Mouse (Mus musculus): Measurements from ENCODE around the gene Dpep3. TPM values are rescaled to one million over a fixed set of nuclear protein-coding genes. Genes with fewer than 3 reads are reported as not detected.

Gene Dpep3
- not detected in 2 replicates for polyA plus RNA-seq (2012)

- TF ChIP-seq GATA1 (IDR thresholded peaks at IDR 0.05; ENCODE audit: low read length): no peak
Observed at GRCm38 (mm10) chr8:105979325-105979724, at the start of gene Dpep3. Gene Dpep3 (minus strand): TSS chr8:105979429.

GRCm38 (mm10) chr8:106022483-106022882, 43.3 kb upstream of the Dpep3 start:
- TF ChIP-seq GATA1 (IDR thresholded peaks at IDR 0.05; ENCODE audit: low read length): no peak

DNA sequence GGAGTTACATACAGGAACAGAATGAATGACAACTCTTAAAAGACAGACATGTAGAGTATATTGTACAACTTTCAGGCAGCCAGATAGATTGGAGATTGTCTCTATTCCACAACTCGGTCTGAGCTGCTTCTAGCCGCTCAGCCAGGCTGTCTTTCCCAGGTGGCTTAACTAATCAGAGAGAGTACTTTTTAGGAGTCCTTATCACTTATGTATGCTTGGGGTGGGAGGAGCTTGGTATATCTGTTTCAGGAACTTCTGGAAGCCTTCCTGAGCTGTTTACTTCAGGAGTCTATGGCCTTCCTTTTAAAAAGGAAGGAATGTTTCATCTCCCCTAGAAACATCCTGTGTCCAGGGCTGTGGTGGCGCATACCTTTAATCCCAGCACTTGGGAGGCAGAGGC, 38.8 kb upstream of the Dpep3 start:
- no peak for TF ChIP-seq GATA1 (IDR thresholded peaks at IDR 0.05; ENCODE audit: low read length)

DNA sequence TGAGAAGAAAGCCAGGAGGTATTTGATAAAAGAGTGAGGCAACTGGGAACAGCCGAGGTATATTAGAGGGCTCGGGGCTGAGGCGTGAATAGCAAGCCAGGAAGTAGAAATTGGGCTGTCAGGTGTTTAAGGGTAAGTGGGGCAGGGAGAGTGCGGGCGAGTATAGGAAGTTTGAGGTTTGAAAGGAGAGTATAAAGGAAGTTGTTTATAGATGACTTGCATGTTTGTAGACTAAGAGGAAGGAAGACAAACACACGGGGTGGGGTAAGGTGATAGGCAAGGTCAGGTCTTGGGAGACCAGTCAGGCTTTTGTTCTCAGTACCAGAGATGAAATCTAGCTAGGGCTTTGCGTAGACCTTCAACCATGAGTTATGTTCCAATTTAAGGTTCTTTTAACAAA, 37.9 kb upstream of the Dpep3 start:
- no peak for TF ChIP-seq GATA1 (IDR thresholded peaks at IDR 0.05; ENCODE audit: low read length)

DNA sequence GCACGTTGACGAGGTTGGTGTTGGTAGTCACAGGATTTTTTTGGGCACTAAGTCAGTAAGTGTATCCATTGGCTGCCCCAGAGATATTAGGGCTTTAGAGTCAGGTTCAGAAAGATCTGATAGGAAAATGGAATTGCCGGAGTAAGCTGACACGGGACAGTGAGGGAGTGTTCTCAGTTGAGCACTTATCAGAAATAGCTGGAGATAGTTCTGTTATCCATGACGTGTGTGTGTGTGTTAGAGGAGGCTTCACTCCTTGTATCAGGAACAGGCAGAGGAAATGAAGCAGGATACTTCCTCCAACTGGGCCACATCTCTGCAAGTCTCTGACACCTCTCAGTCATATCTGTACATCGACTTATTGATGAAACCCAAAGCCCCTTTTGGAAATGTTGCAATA, 37.1 kb upstream of the Dpep3 start:
- TF ChIP-seq GATA1 (IDR thresholded peaks at IDR 0.05; ENCODE audit: low read length): peak; percentile 23

DNA sequence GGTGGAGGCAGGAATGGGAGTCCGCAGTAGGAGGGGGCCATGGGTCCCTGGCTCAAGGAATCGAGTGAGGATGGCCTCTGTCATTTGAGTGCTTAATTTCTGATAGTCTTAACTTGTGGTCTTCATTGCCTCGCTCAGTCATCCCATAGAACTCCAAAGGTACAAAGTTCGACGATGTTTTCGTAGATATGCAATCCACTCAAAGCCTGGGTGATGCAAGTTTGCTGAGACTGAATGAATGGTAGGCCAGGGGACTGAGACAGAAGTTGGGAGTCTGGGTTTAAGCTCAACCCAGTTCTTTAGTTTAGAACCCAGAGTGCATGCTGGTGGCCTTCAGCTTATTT, 32.4 kb upstream of the Dpep3 start, which contains the start of gene Ddx28:
Gene Ddx28 (minus strand): TSS at position 240 of the 344 bp plus-strand sequence.
- TF ChIP-seq GATA1 (IDR thresholded peaks at IDR 0.05; ENCODE audit: low read length): no peak

GRCm38 (mm10) chr8:106010748-106011642, 31.8 kb upstream of the Dpep3 start:
- no peak for TF ChIP-seq GATA1 (IDR thresholded peaks at IDR 0.05; ENCODE audit: low read length)

DNA sequence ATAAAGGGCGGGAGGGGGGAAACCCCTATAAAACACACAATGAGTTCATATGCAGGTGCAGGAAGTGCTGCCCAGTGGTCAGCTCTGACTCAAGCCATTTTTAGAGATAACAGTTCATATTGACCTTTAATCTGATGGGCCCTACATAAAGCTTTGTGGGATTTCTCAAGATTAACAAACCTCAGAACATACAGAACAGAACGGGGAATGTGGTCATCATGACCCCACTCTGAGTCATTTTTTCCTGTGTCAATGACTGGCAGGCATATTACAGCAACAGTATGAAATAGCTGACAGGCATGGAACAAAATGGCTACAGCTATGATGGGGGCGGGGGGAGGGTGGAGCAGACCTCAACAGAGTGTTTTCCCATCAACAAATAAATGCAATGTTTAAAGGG, 27.9 kb upstream of the Dpep3 start:
- no peak for TF ChIP-seq GATA1 (IDR thresholded peaks at IDR 0.05; ENCODE audit: low read length)

DNA sequence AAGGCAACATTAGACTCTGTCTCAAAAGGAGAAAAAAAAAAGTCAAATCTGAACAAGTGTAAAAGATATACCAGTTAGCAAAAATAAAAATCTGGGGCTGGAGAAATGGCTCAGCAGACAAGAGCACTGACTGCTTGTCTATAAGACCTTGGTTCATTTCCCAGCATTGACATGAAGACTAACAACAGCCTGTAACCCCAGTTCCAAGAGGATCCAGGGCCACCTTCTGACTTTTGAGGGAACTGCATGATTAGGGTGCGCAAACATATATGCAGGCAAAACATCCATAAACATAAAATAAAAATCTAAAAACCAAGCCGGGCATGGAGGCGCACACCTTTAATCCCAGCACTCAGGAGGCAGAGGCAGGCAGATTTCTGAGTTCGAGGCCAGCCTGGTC, 27.2 kb upstream of the Dpep3 start:
- TF ChIP-seq GATA1 (IDR thresholded peaks at IDR 0.05; ENCODE audit: low read length): no peak

GRCm38 (mm10) chr8:106005875-106006274, 26.6 kb upstream of the Dpep3 start, which contains the start of gene Dpep2nb:
Gene Dpep2nb (minus strand): TSS chr8:106005975.
- TF ChIP-seq GATA1 (IDR thresholded peaks at IDR 0.05; ENCODE audit: low read length): no peak

DNA sequence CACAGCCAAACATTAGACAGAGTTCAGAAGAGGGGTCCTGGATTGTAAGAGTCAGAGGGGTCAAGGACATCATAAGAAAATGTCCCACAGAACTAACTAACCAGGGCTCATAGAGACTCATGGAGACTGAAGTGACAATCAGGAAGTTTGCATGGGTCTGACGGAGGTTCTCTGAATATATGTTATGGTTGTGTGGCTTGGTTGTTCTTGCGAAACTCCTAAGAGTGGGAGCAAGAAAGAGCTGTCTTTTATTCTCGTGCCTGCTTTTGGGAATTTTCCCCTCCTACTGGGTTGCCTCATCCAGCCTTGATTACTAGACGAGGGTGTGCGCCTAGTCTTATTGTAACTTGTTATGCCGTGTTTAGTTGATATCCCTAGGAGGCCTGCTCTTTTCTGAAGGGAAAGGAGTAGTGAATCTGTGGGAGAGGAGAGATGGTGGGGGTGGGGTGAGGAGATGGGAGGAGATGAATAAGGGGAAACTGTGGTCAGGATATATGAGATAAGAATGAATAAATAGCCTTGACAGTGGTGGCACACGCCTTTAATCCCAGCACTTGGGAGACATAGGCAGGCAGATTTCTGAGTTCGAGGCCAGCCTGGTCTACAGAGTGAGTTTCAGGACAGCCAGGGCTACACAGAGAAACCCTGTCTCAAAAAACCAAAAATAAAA, 25.4 kb upstream of the Dpep3 start:
- no peak for TF ChIP-seq GATA1 (IDR thresholded peaks at IDR 0.05; ENCODE audit: low read length)

- no peak for TF ChIP-seq GATA1 (IDR thresholded peaks at IDR 0.05; ENCODE audit: low read length)
Observed at GRCm38 (mm10) chr8:106001908-106002307, 22.7 kb upstream of the Dpep3 start.

- no peak for TF ChIP-seq GATA1 (IDR thresholded peaks at IDR 0.05; ENCODE audit: low read length)
Observed at GRCm38 (mm10) chr8:105998971-105999370, 19.7 kb upstream of the Dpep3 start.

GRCm38 (mm10) chr8:105996359-105996758, 17.1 kb upstream of the Dpep3 start:
- TF ChIP-seq GATA1 (IDR thresholded peaks at IDR 0.05; ENCODE audit: low read length): no peak

DNA sequence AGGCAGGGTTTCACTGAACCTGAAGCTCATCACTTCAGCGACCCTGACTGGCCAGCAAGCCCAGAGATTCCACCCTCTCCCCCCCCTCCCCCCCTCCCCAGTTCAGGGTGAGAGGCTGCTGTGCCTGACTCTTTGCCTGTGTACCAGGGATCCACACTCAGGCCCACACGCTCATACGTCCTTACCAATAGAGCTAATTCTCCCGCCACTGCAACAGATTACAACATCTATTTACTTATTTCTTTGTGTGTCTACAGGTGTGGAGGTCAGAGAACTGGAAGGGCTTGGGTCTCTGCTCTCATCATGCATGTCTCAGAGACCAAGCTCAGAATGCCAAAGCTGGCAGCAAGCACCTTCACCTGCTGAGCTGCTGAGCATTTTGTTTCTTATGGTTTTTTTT, 14.0 kb upstream of the Dpep3 start:
- TF ChIP-seq GATA1 (IDR thresholded peaks at IDR 0.05; ENCODE audit: low read length): no peak

GRCm38 (mm10) chr8:105992499-105992898, 13.3 kb upstream of the Dpep3 start:
- TF ChIP-seq GATA1 (IDR thresholded peaks at IDR 0.05; ENCODE audit: low read length): no peak

- TF ChIP-seq GATA1 (IDR thresholded peaks at IDR 0.05; ENCODE audit: low read length): no peak
Observed at GRCm38 (mm10) chr8:105991546-105991945, 12.3 kb upstream of the Dpep3 start.
